Mouse (Mus musculus): ENCODE measurements around the gene 1700049E17Rik2. TPM values are rescaled to one million over a fixed set of nuclear protein-coding genes. Genes with fewer than 3 reads are reported as not detected.

Gene 1700049E17Rik2
- polyA plus RNA-seq, 1 experiment from 2014 or later = not detected

Other genes starting within 250 kb of the 1700049E17Rik2 start
- not detected in 2 replicates for gene Gm5798, start 224.6 kb upstream of the 1700049E17Rik2 start, polyA plus RNA-seq (2015; fragmentation: Nextera tagmentation; extraction: Ambion mirVana)
- not detected in 2 replicates for gene Gm7945, start 186.8 kb upstream of the 1700049E17Rik2 start, polyA plus RNA-seq (2015; fragmentation: Nextera tagmentation; extraction: Ambion mirVana)
- gene Gm6482, start 164.9 kb upstream of the 1700049E17Rik2 start, polyA plus RNA-seq (2015; fragmentation: Nextera tagmentation; extraction: Ambion mirVana) = not detected in 2 replicates
- not detected in 2 replicates for gene Gm7954, start 119.7 kb upstream of the 1700049E17Rik2 start, polyA plus RNA-seq (2015; fragmentation: Nextera tagmentation; extraction: Ambion mirVana)
- gene Gm3486, start 83.7 kb upstream of the 1700049E17Rik2 start, polyA plus RNA-seq (2015; fragmentation: Nextera tagmentation; extraction: Ambion mirVana) = not detected in 2 replicates
- gene Gm7970, start 17.6 kb upstream of the 1700049E17Rik2 start, polyA plus RNA-seq (2015; fragmentation: Nextera tagmentation; extraction: Ambion mirVana) = not detected in 2 replicates
- gene Gm3072, start 51.4 kb downstream of the 1700049E17Rik2 start, polyA plus RNA-seq (2015; fragmentation: Nextera tagmentation; extraction: Ambion mirVana) = not detected in 2 replicates
- gene Gm3676, start 73.3 kb downstream of the 1700049E17Rik2 start, polyA plus RNA-seq (2015; fragmentation: Nextera tagmentation; extraction: Ambion mirVana) = not detected in 2 replicates
- gene Gm8068, start 128.7 kb downstream of the 1700049E17Rik2 start, polyA plus RNA-seq (2015; fragmentation: Nextera tagmentation; extraction: Ambion mirVana) = not detected in 2 replicates
- gene Gm7929, start 177.4 kb downstream of the 1700049E17Rik2 start, polyA plus RNA-seq (2015; fragmentation: Nextera tagmentation; extraction: Ambion mirVana) = not detected in 2 replicates
- gene Gm47189, start 199.2 kb downstream of the 1700049E17Rik2 start, polyA plus RNA-seq (2015; fragmentation: Nextera tagmentation; extraction: Ambion mirVana) = not detected in 2 replicates